Mouse (Mus musculus) embryonic facial prominence, embryonic 11.5 days (tissue): ENCODE data around the gene Cab39l. TPM values are rescaled to one million over a fixed set of nuclear protein-coding genes. Genes with fewer than 3 reads are reported as not detected.
"Not testable (repeated sequence)": the region's sequence is repeated elsewhere in the genome, so short reads cannot be mapped to it uniquely, and the experiment has no call there.

ENCODE experiments used
- ATAC-seq: fragments of 200-750 bp; cut with Nextera tagmentation; replicated peaks from 2 replicates; pipeline ENCODE4 v1.8.0; 2017; ENCODE audit warnings: low read depth; ENCODE audit not compliant: insufficient number of reproducible peaks, low FRiP score, low TSS enrichment
- DNase-seq: peaks from one replicate; pipeline ENCODE4 v3.0.0-alpha.2; 2015; ENCODE audit warnings: low spot score
- H3K27ac ChIP-seq: fragments of 300-500 bp; sonication (generic); replicated peaks from 2 replicates; pipeline ENCODE4 v1.5.1; 2014; ENCODE audit warnings: mild to moderate bottlenecking, low read depth, low read length, control low read depth
- H3K27me3 ChIP-seq: fragments of 300-500 bp; sonication (generic); 2 replicates; pipeline ENCODE4 v1.6.1; 2014; ENCODE audit warnings: mild to moderate bottlenecking, low read length, moderate library complexity, mixed read lengths; ENCODE audit not compliant: control insufficient read depth, insufficient read depth
- H3K36me3 ChIP-seq: fragments of 300-500 bp; sonication (generic); replicated peaks from 2 replicates; pipeline ENCODE4 v1.6.1; 2014; ENCODE audit warnings: low read depth, mild to moderate bottlenecking, low read length, moderate library complexity, mixed read lengths; ENCODE audit not compliant: control insufficient read depth, insufficient read depth
- H3K4me1 ChIP-seq: fragments of 300-500 bp; sonication (generic); 2 replicates; pipeline ENCODE4 v1.6.1; 2014; ENCODE audit warnings: low read length, mixed read lengths; ENCODE audit not compliant: control insufficient read depth, insufficient read depth
- H3K4me2 ChIP-seq: fragments of 300-500 bp; sonication (generic); 2 replicates; pipeline ENCODE4 v1.6.1; 2014; ENCODE audit warnings: low read depth, mild to moderate bottlenecking, control low read depth, low read length, moderate library complexity
- H3K4me3 ChIP-seq: fragments of 300-500 bp; sonication (generic); 2 replicates; pipeline ENCODE4 v1.5.1; 2014; ENCODE audit warnings: low read depth, low read length, control low read depth
- H3K9ac ChIP-seq: fragments of 300-500 bp; sonication (generic); replicated peaks from 2 replicates; pipeline ENCODE4 v1.6.1; 2014; ENCODE audit warnings: mild to moderate bottlenecking, control low read depth, low read length
- H3K9me3 ChIP-seq: fragments of 300-500 bp; sonication (generic); replicated peaks from 2 replicates; pipeline ENCODE4 v1.6.1; 2016; ENCODE audit warnings: mild to moderate bottlenecking, low read length, inconsistent platforms, mixed read lengths; ENCODE audit not compliant: control insufficient read depth
- WGBS: fragments of 180-500 bp; shearing (Covaris S2); extraction: QIAGEN DNeasy Blood & Tissue Kit; methylation state at CpG from one replicate; pipeline ENCODE4 v1.1.7; 2014; 5-methylcytosine and 5-hydroxymethylcytosine counted together
- polyA plus RNA-seq: library from polyadenylated mRNA; unstranded; fragments of >200 nt; fragmentation: Nextera tagmentation; extraction: Ambion mirVana; gene quantifications from 2 replicates; pipeline ENCODE4 v1.2.1, GENCODE M21; 2014

Cab39l gene
- 54.4 and 61.8 TPM in 2 replicates for polyA plus RNA-seq

DNA sequence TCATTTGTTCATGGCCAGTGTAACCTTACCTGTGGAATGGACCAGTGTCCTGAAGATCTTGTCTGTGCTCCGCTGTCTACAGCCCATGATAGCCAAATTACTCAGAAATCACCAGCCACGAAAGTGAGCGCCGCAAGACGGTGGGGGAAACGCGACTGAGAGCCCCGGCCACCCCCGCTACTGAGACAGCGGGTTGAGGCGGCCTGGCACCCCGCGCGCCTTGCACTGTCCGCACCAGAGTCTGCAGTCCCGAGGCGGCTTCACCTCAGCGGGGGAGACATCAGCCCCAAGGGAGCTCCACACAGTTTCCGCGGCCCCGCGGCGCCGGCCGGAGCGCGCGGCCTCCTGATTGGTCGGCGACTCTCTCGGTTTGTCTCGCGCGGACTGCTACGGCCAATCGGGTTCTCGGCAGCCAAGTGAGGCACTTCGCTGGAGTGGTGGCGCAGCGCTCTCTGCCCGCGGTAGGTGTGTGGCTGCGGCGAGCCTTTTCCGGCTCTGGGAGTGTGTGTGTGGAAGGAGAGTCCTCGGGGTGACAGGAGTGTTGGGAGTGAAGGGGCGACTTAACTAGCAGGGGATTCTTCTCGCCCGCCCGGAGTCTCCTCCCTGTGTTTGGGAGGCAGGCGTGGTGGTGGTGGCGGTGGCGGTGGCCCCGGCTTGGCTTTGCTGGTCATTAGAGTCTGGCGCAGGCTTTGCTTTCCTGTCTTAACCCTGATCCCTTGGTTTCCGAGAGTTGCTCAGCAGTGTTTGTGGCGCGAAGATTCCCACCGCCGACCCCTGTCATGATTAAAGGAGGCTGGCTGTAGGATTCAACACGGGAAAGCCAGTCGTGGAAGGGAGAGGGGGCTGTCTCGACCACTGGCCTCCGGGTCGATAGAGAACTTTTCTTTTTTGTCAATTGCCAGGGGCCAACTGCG is at the start of gene Cab39l, which contains the start of gene Setdb2:
Cab39l (plus strand) TSS at position 415 of the 914 bp plus-strand sequence.
Setdb2 (minus strand) TSS at position 327 of the 914 bp plus-strand sequence.
- no peaks in the 10 kb centered on the region for H3K36me3 ChIP-seq
- peak; percentile 94 for DNase-seq
- peak within 1 kb of the TSS; percentile 74 for H3K4me3 ChIP-seq
- H3K27me3 ChIP-seq: no peaks in the 10 kb centered on the region
- H3K4me1 ChIP-seq: no peaks in the 10 kb centered on the region
- WGBS: under 1% methylated on average over 66 of the region's 66 CpGs
- no peaks in the 10 kb centered on the region for H3K9me3 ChIP-seq
- peak; percentile 99 for ATAC-seq
- peak within 1 kb of the TSS; percentile 78 for H3K9ac ChIP-seq
- peak within 1 kb of the TSS; percentile 59 for H3K4me2 ChIP-seq
- no peak within 1 kb of the TSS for H3K27ac ChIP-seq

DNA sequence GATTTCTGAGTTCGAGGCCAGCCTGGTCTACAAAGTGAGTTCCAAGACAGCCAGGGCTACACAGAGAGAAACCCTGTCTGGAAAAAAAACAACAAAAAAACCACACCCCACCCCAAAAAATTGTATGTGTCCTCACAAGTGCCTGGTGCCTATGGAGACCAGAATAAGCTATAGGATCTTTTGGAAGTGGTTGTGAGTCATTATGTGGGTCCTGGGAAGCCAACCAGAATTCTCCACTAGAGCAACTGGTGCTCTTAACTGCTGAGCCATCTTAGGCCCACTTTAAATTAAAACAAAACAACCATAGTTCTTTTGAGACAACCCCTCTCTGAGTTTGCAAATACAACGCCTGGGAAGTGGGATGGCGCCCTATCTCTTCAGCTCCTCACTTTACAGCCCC is 45.5 kb upstream of the Cab39l start, which contains the start of gene Phf11c:
Phf11c (minus strand) TSS at position 101 of the 400 bp plus-strand sequence.
- Histone ChIP-seq H3K9me3 (no peaks in the 10 kb centered on the region), H3K27me3 (no peaks in the 10 kb centered on the region), H3K9ac (no peak within 1 kb of the TSS), H3K4me1 (no peaks in the 10 kb centered on the region), H3K27ac (no peak within 1 kb of the TSS), H3K4me3 (no peak within 1 kb of the TSS), H3K36me3 (no peaks in the 10 kb centered on the region), H3K4me2 (no peak within 1 kb of the TSS)
- 86% methylated on average over 3 of the region's 3 CpGs for WGBS
- ATAC-seq (no peak), DNase-seq (no peak)

DNA sequence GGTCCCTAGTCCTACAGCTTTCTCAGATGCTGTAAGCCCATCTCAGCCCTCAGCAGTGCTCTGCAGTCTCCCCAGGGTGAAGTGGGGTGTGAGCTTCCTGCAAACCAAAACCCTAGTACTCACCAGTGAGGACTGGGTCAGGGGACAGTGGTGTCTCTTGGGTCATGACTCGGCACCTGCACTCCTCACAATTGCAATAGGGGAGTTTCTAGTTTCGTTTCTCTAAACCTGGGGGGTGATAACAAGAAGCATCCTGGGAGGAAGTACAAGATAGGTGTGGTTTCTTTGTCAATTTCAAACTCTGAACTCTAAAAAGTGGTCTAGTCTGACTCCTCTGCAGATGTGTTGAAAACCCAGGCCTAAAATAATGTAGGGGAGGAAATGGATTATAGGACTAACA is 43.8 kb upstream of the Cab39l start:
- Histone ChIP-seq H3K27ac (no peak overlapping the region), H3K4me3 (no peak overlapping the region), H3K9ac (no peak overlapping the region), H3K9me3 (no peaks in the 10 kb centered on the region), H3K36me3 (no peaks in the 10 kb centered on the region), H3K4me1 (no peaks in the 10 kb centered on the region), H3K4me2 (no peak overlapping the region), H3K27me3 (no peaks in the 10 kb centered on the region)
- DNase-seq (no peak), ATAC-seq (no peak)
- 65% methylated on average over 2 of the region's 2 CpGs for WGBS

DNA sequence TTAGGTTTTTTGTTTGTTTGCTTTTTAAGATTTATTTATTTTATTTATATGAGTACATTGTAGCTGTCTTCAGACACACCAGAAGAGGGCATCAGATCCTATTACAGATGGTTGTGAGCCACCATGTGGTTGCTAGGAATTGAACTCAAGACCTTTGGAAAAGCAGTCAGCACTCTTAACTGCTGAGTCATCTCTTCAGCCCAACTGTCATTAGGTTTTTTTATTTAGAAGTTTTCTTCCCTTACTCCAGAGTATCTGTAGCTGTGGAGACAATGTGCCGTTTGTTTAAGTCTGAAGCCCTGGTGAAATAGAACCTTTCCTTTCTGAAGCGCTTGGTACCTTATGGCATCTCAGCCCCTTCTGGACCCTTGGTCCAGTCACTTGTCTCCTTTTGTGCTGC is 25.8 kb upstream of the Cab39l start:
- ATAC-seq, H3K27me3 ChIP-seq, DNase-seq, H3K4me2 ChIP-seq, H3K4me3 ChIP-seq, H3K27ac ChIP-seq, H3K4me1 ChIP-seq, H3K9ac ChIP-seq, H3K36me3 ChIP-seq, H3K9me3 ChIP-seq: not testable (repeated sequence)
- whole genome bisulfite sequencing: 94% methylated on average over 2 of the region's 2 CpGs

DNA sequence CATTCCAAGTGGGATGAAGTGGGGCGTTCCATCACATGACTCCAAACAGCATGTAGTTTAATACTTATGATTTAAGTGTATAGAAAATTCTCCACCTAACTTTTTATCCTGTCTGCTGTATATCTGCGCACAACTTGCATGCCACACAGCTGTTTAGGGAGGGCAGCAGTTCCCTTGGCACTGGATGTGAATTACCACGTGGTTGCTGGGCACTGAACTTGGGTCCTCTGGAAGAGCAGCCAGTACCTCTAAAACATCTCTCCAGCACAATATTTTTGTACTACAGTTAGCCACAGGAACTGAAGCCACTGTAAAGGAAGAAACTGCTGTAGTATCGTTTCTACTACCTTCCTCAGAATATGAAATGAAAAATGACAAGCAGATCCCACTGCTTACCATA is 22.6 kb upstream of the Cab39l start:
- Histone ChIP-seq H3K4me1 (no peaks in the 10 kb centered on the region), H3K9ac (no peak overlapping the region), H3K27ac (no peak overlapping the region), H3K4me3 (no peak overlapping the region), H3K36me3 (no peaks in the 10 kb centered on the region), H3K27me3 (no peaks in the 10 kb centered on the region), H3K4me2 (no peak overlapping the region), H3K9me3 (no peaks in the 10 kb centered on the region)
- ATAC-seq (no peak), DNase-seq (no peak)
- WGBS: 87% methylated on average over 4 of the region's 4 CpGs

DNA sequence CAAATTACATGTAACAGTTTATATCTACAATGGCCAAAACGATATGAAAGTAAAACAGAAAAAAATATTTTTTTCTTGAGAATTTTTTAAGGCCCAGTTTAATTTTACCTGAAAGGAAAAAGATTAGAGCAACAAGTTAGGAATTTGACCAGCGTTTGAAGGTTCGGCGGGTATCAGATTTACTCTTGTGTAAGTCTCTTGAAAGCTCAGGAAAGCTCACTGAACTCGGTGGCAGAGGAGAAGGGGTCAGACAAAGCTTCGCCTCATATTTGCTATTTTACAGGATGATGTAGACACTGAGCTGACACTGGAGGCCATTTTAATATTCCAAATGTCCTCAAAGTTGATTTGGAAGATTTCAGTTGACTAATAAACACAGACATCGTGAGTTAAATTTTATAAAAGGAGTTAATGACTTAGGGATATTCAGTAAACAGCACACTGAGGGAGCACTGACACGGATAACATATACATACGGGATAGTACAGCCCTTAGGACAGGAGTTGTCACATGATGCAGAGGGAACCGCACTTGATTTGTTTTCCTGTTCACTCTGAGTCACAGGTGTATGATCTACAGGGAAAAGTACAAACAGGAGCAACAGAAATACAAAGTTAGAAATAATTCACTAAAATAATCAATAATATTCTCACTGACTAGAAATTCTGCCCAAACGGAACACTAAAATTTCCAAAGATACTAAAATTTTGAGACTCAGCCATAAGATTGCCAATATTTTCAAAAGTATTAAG is 17.7 kb upstream of the Cab39l start:
- no peaks in the 10 kb centered on the region for H3K27me3 ChIP-seq
- no peak overlapping the region for H3K9ac ChIP-seq
- DNase-seq (no peak), ATAC-seq (no peak)
- no peaks in the 10 kb centered on the region for H3K4me1 ChIP-seq
- no peak overlapping the region for H3K4me3 ChIP-seq
- H3K9me3 ChIP-seq: no peaks in the 10 kb centered on the region
- 64% methylated on average over 11 of the region's 11 CpGs for WGBS
- no peaks in the 10 kb centered on the region for H3K36me3 ChIP-seq
- no peak overlapping the region for H3K4me2 ChIP-seq
- H3K27ac ChIP-seq: no peak overlapping the region

DNA sequence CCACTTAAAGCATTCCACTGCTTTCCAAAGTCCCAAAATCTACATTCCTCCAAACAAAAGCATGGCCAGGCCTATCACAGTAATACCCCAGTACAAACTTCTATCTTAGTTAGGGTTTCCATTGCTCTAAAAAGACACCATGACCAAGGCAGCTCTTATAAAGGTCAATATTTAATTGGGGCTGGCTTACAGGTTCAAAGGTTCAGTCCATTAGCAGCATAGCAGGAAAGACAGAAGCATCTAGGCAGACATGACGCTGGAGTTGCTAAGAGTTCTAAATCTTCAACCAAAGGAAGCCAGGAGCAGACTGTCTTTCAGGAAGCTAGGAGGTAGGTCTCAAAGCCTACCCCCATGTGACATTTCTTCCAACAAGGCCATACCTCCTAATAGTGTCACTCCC is 10.2 kb upstream of the Cab39l start:
- H3K4me1 ChIP-seq: no peaks in the 10 kb centered on the region
- H3K27me3 ChIP-seq: no peaks in the 10 kb centered on the region
- H3K27ac ChIP-seq: no peak overlapping the region
- no peak for ATAC-seq
- no peak overlapping the region for H3K9ac ChIP-seq
- no peak for DNase-seq
- H3K9me3 ChIP-seq: no peaks in the 10 kb centered on the region
- no peak overlapping the region for H3K4me3 ChIP-seq
- H3K36me3 ChIP-seq: no peaks in the 10 kb centered on the region
- no peak overlapping the region for H3K4me2 ChIP-seq
- WGBS: 76% methylated on average over 1 of the region's 1 CpGs

DNA sequence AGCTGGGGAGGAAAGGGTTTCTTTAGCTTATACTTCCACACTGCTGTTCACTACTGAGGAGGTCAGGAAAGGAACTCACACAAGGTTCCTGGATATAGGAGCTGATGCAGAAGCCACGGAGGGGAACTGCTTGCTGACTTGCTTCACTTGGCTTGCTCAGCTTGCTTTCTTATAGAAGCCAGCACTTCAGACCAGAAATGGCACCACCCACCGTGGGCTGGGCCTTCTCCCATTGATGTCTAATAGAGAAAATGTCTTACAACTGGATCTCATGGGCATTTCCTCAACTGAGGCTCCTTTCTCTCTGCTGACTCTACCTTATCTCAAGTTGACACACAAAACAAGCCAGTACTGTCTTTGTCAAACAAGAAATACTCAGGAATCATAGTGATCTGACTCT is 6.9 kb upstream of the Cab39l start:
- WGBS: 81% methylated on average over 2 of the region's 2 CpGs
- H3K9me3 ChIP-seq: no peaks in the 10 kb centered on the region

More for the DNA sequence above, 6.9 kb upstream of the Cab39l start:
- no peak overlapping the region for H3K9ac ChIP-seq
- H3K27me3 ChIP-seq: no peaks in the 10 kb centered on the region
- H3K36me3 ChIP-seq: no peaks in the 10 kb centered on the region
- no peak for DNase-seq
- H3K27ac ChIP-seq: no peak overlapping the region
- no peaks in the 10 kb centered on the region for H3K4me1 ChIP-seq
- ATAC-seq: no peak
- no peak overlapping the region for H3K4me3 ChIP-seq
- no peak overlapping the region for H3K4me2 ChIP-seq
